Mouse (Mus musculus) lung, postnatal 0 days (tissue): ENCODE data around the gene Flot1. TPM values are rescaled to one million over a fixed set of nuclear protein-coding genes. Genes with fewer than 3 reads are reported as not detected.

ENCODE experiments used
- ATAC-seq: fragments of 200-750 bp; cut with Nextera tagmentation; 2 replicates; pipeline ENCODE4 v1.8.0; 2017; ENCODE audit warnings: moderate library complexity
- DNase-seq: peaks from one replicate; pipeline ENCODE4 v3.0.0-alpha.2; 2016; ENCODE audit warnings: low spot score
- H3K27ac ChIP-seq: fragments of 300-500 bp; sonication (generic); 2 replicates; pipeline ENCODE4 v1.5.1; 2014; ENCODE audit warnings: antibody characterized with exemption, mild to moderate bottlenecking, low read length, mixed read lengths
- H3K27me3 ChIP-seq: fragments of 300-500 bp; sonication (generic); replicated peaks from 2 replicates; pipeline ENCODE4 v1.6.1; 2014; ENCODE audit warnings: low read length, mixed read lengths; ENCODE audit not compliant: insufficient read depth
- H3K36me3 ChIP-seq: fragments of 300-500 bp; sonication (generic); 2 replicates; pipeline ENCODE4 v1.6.1; 2014; ENCODE audit warnings: low read length, mixed read lengths; ENCODE audit not compliant: insufficient read depth
- H3K4me1 ChIP-seq: fragments of 300-500 bp; sonication (generic); 2 replicates; pipeline ENCODE4 v1.6.1; 2014; ENCODE audit warnings: antibody characterized with exemption, low read depth, low read length, mixed read lengths; ENCODE audit not compliant: insufficient read depth
- H3K4me2 ChIP-seq: fragments of 300-500 bp; sonication (generic); replicated peaks from 2 replicates; pipeline ENCODE4 v1.6.1; 2014; ENCODE audit warnings: low read depth, mild to moderate bottlenecking, low read length, moderate library complexity, mixed read lengths
- H3K4me3 ChIP-seq: fragments of 300-500 bp; sonication (generic); 2 replicates; pipeline ENCODE4 v1.5.1; 2014; ENCODE audit warnings: low read depth, low read length
- H3K9ac ChIP-seq: fragments of 300-500 bp; sonication (generic); replicated peaks from 2 replicates; pipeline ENCODE4 v1.6.1; 2014; ENCODE audit warnings: low read depth, mild to moderate bottlenecking
- H3K9me3 ChIP-seq: fragments of 300-500 bp; sonication (generic); 2 replicates; pipeline ENCODE4 v1.6.1; 2016; ENCODE audit warnings: low read length, mixed read lengths
- CTCF ChIP-seq: IDR thresholded peaks from 2 replicates; pipeline ENCODE4 v1.5.1; 2016; ENCODE audit warnings: antibody characterized with exemption, mild to moderate bottlenecking
- EP300 ChIP-seq: IDR thresholded peaks from 2 replicates; pipeline ENCODE4 v1.6.1; 2016; ENCODE audit warnings: antibody characterized with exemption, mild to moderate bottlenecking, control low read depth
- WGBS: fragments of 180-500 bp; shearing (Covaris S2); extraction: QIAGEN DNeasy Blood & Tissue Kit; methylation state at CpG from one replicate; pipeline ENCODE4 v1.1.7; 2014; 5-methylcytosine and 5-hydroxymethylcytosine counted together
- polyA plus RNA-seq: library from polyadenylated mRNA; unstranded; fragments of >200 nt; fragmentation: Nextera tagmentation; extraction: Ambion mirVana; gene quantifications from 2 replicates; pipeline ENCODE4 v1.2.1, GENCODE M21; 2015

Gene Flot1
- polyA plus RNA-seq, 1 experiment from 2014 or later: 106 TPM

DNA sequence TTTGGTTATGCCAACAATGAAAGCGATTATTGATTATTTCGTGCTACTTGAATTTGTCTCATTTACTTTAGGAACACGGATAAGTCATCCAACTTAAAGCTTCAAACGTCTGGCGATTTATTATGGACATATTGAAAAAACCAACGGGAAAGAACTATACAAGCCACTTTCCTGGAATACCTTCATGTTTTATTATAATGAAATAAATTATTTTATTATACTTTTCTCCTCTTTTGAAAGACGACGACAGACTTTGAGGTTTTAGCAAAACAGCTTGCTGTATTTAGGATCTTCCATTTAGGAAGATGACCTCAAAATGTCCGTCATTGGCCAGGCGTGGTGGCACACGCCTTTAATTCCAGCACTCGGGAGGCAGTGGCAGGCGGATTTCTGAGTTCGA, 17.5 kb downstream of the Flot1 start:
- Histone ChIP-seq H3K27me3 (no peaks in the 10 kb centered on the region), H3K9me3 (no peaks in the 10 kb centered on the region), H3K27ac (peak overlapping the region; percentile 64; the same call in 1 of the 2 replicates), H3K36me3 (peaks cover 5% of the 10 kb centered on the region), H3K9ac (no peak overlapping the region), H3K4me1 (peaks cover 11% of the 10 kb centered on the region; the same call in 1 of the 2 replicates), H3K4me2 (peak overlapping the region; percentile 34; the same call in 1 of the 2 replicates), H3K4me3 (peak overlapping the region; percentile 51; the same call in 1 of the 2 replicates)
- DNase-seq: no peak
- no peak for ATAC-seq
- WGBS: 53% methylated on average over 14 of the region's 14 CpGs
- TF ChIP-seq EP300 (no peak), CTCF (no peak)

DNA sequence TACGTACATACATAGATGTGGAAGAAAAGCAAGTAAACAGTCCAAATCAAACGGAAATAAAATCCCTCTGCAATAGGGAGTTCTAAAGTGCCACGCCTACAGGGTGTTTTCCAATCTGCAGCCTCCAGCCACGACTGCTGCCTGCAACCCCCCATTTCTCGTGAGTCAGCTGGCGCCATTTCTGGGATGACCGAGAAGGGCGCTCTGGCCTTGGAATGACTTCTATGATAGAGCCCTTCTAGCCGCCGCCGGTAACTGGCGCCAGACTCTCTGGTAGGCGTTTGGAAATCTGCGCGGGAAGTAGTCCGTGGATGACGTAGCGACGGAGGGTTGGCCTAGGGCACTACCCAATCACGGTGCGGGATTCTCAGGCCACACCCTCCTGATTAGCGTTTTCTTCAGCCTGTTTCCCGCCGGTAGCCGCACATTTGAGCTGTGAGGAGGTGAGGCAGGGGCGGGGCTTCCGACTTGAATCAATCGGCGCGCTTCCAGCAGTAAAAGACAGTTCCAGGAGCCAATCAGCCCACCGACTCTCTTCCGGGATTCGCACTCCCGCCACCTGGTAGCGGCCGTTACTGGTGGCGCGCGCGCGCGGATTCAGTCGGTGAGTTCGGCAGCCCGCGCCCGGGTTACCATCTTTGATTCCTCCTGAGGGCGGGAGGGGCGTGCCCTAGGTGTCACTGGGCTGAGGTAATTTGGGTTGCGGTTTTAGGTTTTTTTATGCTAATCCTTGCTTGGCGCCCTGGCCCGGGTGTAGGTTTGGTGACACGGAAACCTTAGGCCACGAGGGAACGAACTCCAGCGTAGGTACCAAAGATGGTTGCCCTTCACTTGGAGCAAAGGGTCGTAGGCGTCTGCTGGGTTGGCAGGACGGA, 18.3 kb downstream of the Flot1 start, which contains the start of gene Mdc1:
Gene Mdc1 (plus strand): TSS at position 440 of the 875 bp plus-strand sequence.
- Histone ChIP-seq H3K27me3 (no peaks in the 10 kb centered on the region), H3K36me3 (no peaks in the 10 kb centered on the region), H3K4me3 (peak within 1 kb of the TSS; percentile 51), H3K4me2 (peak within 1 kb of the TSS; percentile 59), H3K9me3 (no peaks in the 10 kb centered on the region), H3K4me1 (peaks cover 10% of the 10 kb centered on the region; the same call in 1 of the 2 replicates), H3K9ac (peak within 1 kb of the TSS; percentile 36), H3K27ac (peak within 1 kb of the TSS; percentile 64)
- peak; percentile 100 for DNase-seq
- peak; percentile 38; the same call in 1 of the 2 replicates for TF ChIP-seq EP300
- peak; percentile 62 for TF ChIP-seq CTCF
- ATAC-seq: peak; percentile 93
- 1% methylated on average over 59 of the region's 59 CpGs for WGBS

DNA sequence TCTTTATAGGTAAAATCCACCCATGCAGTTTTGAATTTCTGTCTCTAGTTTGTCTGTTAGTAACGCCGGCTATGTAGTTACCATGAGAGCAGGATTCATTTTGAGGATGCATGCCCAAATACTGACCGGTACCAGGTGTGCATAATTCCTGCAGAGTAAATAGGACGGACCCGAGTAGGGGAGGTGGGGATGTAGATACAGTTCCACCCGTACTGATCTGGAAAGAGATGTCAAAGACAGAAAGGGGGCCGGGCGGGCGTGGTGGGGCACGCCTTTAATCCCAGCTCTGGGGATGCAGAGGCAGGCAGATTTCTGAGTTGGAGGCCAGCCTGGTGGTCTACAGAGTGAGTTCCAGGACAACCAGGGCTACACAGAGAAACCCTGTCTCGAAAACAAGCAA, 19.0 kb downstream of the Flot1 start:
- Histone ChIP-seq H3K4me1 (peaks cover 6% of the 10 kb centered on the region; the same call in 1 of the 2 replicates), H3K4me2 (peak overlapping the region; percentile 59), H3K27me3 (no peaks in the 10 kb centered on the region), H3K9ac (peak overlapping the region; percentile 36), H3K27ac (peak overlapping the region; percentile 39), H3K36me3 (no peaks in the 10 kb centered on the region), H3K9me3 (no peaks in the 10 kb centered on the region), H3K4me3 (peak overlapping the region; percentile 51)
- DNase-seq (no peak), ATAC-seq (no peak)
- TF ChIP-seq EP300 (no peak), CTCF (no peak)
- WGBS: 10% methylated on average over 11 of the region's 11 CpGs

DNA sequence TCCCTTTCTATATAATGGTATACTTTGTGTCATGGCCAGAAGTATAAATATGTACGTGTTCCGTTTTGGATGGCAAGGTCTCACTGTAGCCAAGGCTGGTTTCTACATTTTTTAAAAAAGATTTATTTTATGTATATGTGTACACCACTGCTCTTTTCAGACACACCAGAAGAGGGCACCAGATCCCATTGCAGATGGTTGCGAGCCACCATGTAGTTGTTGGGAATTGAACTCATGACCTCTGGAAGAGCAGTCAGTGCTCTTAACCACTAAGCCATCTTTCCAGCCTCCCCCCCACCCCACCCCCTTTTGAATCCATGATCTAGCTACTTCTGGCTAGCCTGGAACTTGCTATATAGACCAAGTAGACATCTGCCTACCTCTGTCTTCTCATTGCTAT, 20.5 kb downstream of the Flot1 start:
- whole genome bisulfite sequencing: 93% methylated on average over 3 of the region's 3 CpGs
- ATAC-seq: no peak
- H3K4me1 ChIP-seq: peaks cover 6% of the 10 kb centered on the region; the same call in 1 of the 2 replicates

DNA sequence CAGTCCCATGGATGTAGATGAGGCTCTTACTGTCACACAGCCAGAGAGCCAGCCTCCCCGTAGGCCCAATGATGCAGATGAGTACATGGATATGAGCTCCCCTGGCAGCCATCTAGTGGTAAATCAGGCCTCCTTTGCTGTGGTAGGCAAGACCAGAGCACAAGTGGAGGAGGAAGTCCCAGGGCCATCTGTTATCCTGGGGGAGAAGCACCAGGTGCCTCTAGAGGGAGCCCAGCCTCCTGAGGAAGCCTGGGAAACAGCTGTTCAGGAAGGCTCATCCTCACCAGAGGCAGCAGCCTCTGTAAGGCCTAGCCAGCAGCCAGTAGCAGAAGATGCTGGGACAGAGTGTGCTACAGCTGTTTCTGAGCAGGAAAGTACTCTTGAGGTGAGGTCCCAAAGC, 25.1 kb downstream of the Flot1 start:
- DNase-seq (no peak), ATAC-seq (peak; percentile 28; the same call in 1 of the 2 replicates)
- Histone ChIP-seq H3K4me1 (no peaks in the 10 kb centered on the region), H3K9me3 (no peaks in the 10 kb centered on the region), H3K4me3 (no peak overlapping the region), H3K4me2 (no peak overlapping the region), H3K36me3 (peaks cover 22% of the 10 kb centered on the region), H3K27me3 (no peaks in the 10 kb centered on the region), H3K27ac (no peak overlapping the region), H3K9ac (no peak overlapping the region)
- 50% methylated on average over 1 of the region's 1 CpGs for WGBS
- TF ChIP-seq EP300: no peak
- TF ChIP-seq CTCF: peak; percentile 46

More for the DNA sequence above, 20.5 kb downstream of the Flot1 start:
- TF ChIP-seq EP300 (no peak), CTCF (peak; percentile 48)
- no peak for DNase-seq
- H3K27ac ChIP-seq: no peak overlapping the region
- peaks cover 8% of the 10 kb centered on the region; the same call in 1 of the 2 replicates for H3K36me3 ChIP-seq
- no peaks in the 10 kb centered on the region for H3K9me3 ChIP-seq
- H3K9ac ChIP-seq: no peak overlapping the region
- H3K4me3 ChIP-seq: no peak overlapping the region
- H3K4me2 ChIP-seq: no peak overlapping the region
- no peaks in the 10 kb centered on the region for H3K27me3 ChIP-seq

DNA sequence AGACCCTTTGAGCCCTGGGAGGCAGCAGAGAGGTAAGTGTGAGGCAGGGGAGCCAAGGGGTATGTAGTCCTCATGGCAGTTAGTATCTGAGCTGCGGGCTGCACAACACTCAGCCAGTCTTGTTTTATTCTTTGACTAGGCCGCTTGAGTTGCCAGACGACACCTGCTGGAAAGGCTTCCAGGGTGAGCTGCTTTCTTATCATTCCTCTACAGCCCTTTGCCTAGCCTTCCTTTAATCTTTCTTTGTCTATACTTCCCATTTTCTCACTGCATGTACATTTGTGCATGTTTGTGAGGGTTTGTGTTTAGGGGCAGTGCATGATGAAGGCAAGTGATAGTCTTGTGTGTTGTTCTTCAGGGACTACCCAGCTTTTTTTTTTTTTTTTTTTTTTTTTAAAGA, 27.9 kb downstream of the Flot1 start:
- Histone ChIP-seq H3K27me3 (no peaks in the 10 kb centered on the region), H3K4me2 (no peak overlapping the region)
- no peak for DNase-seq

More for the DNA sequence above, 27.9 kb downstream of the Flot1 start:
- ATAC-seq: no peak
- Histone ChIP-seq H3K27ac (no peak overlapping the region), H3K9ac (no peak overlapping the region), H3K9me3 (no peaks in the 10 kb centered on the region), H3K4me3 (no peak overlapping the region), H3K36me3 (peaks cover 30% of the 10 kb centered on the region), H3K4me1 (no peaks in the 10 kb centered on the region)
- TF ChIP-seq CTCF (no peak), EP300 (no peak)
- WGBS: 89% methylated on average over 3 of the region's 3 CpGs
